Mouse (Mus musculus): ENCODE results near the gene F830045P16Rik. TPM values are rescaled to one million over a fixed set of nuclear protein-coding genes. Genes with fewer than 3 reads are reported as not detected.

The F830045P16Rik gene
- polyA plus RNA-seq, 1 experiment from 2014 or later = not detected

GRCm38 (mm10) chr2:129423741-129424140 lies 112.7 kb downstream of the F830045P16Rik start:
- Histone ChIP-seq H3K4me3 (no peak overlapping the region), H3K27me3 (no peaks in the 10 kb centered on the region), H3K9ac (no peak overlapping the region), H3K4me2 (no peak overlapping the region), H3K9me3 (no peaks in the 10 kb centered on the region), H3K36me3 (no peaks in the 10 kb centered on the region), H3K4me1 (replicated peaks) (no peaks in the 10 kb centered on the region), H3K27ac (replicated peaks) (no peak overlapping the region)
- ATAC-seq (ENCODE audit: low read depth) = no peak
- 49% methylated on average over 3 of the region's 3 CpGs for WGBS

DNA sequence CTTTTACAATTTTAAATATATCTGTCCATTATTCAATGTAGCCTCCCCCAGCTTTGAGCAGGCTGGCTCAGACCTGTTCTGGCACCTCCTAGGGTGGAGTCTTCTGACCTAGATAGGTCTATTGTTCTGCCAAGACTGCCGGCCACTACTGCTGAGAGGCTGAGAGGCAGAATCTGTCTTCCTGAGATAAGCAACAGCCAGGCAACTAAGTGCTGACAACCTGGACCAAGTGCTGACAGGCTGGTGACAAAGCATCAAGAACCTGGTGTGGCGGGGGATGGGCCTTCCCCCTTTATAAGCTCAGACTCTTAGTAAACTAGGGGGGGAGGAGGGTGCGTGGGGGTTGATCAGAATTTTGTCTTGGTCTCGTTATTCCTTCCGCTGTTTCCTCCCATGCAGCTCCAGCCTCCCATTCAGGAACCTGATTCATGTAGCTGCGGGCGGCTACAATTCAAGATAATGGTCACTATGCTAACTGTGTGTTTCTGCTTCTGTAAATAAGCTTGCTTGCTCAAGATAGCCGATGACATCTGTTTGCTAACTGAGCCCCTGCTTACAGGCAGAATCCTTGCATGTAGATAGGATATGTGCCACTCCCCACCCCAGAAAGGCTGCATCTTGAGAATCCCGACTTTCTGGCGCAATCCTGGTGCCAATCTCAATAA lies 115.4 kb downstream of the F830045P16Rik start:
- ATAC-seq (ENCODE audit: low read depth) = no peak
- no peak overlapping the region for H3K4me2 ChIP-seq
- H3K27me3 ChIP-seq = no peaks in the 10 kb centered on the region
- 91% methylated on average over 10 of the region's 10 CpGs for WGBS
- H3K9me3 ChIP-seq = no peaks in the 10 kb centered on the region
- H3K4me1 ChIP-seq (replicated peaks) = no peaks in the 10 kb centered on the region
- no peak overlapping the region for H3K9ac ChIP-seq
- H3K27ac ChIP-seq (replicated peaks) = no peak overlapping the region
- no peak overlapping the region for H3K4me3 ChIP-seq
- H3K36me3 ChIP-seq = no peaks in the 10 kb centered on the region

DNA sequence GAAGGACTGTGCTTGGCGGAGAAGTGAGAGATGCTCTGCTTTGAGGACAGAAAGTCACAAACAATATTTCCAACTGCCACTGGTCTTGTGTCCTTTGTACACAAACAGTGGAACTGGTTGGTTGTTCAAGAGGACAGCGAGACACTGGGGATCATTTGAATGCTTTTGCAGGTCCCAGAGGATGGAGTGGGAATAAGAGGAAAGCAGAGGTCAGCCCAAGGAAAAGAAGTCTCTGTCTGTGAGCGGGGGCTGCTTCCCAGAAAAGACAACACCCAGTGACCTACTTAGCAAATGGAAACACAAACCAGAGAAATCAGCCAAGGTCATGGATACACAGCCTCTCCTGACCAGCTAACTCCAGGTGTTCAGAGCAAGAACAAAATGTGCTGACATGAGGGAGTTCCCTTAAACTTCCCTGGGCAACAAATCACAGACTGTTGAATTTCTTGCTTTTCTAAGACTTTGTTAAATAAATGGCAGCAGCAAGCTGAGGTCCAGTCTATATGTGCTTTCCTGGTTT lies 117.0 kb downstream of the F830045P16Rik start:
- Histone ChIP-seq H3K9me3 (no peaks in the 10 kb centered on the region), H3K9ac (no peak overlapping the region), H3K4me3 (no peak overlapping the region), H3K4me2 (no peak overlapping the region), H3K27me3 (no peaks in the 10 kb centered on the region), H3K36me3 (no peaks in the 10 kb centered on the region), H3K27ac (replicated peaks) (no peak overlapping the region), H3K4me1 (replicated peaks) (no peaks in the 10 kb centered on the region)
- 83% methylated on average over 3 of the region's 3 CpGs for WGBS
- no peak for ATAC-seq (ENCODE audit: low read depth)

- WGBS = 80% methylated on average over 3 of the region's 3 CpGs
- ATAC-seq (ENCODE audit: low read depth) = no peak
- Histone ChIP-seq H3K9me3 (no peaks in the 10 kb centered on the region), H3K9ac (no peak overlapping the region), H3K4me2 (no peak overlapping the region), H3K27me3 (no peaks in the 10 kb centered on the region), H3K4me3 (no peak overlapping the region), H3K4me1 (replicated peaks) (no peaks in the 10 kb centered on the region), H3K27ac (replicated peaks) (no peak overlapping the region), H3K36me3 (no peaks in the 10 kb centered on the region)
Measured at GRCm38 (mm10) chr2:129414593-129414992, 121.8 kb downstream of the F830045P16Rik start.

DNA sequence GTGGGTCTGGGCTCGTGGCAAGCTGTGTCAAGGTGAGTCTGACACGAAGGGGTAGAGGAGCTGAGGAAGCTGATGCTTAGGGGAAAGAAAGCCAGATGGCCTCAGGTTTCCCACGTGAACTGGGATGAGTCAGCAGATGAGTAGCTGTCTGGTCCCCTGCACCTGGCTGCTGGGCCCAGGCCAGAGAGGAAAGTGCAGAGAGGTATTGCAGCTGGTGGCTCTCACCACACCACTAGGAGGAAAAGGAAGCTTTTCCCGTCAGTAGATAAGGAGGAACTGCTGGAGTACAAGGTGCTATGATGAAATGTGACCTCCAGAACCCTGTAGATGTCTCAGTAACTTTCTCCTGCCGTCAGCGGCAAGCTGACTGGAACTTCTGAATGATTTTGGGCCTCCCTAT lies 122.9 kb downstream of the F830045P16Rik start:
- ATAC-seq (ENCODE audit: low read depth) = no peak
- H3K4me3 ChIP-seq = no peak overlapping the region
- WGBS = 74% methylated on average over 6 of the region's 6 CpGs
- no peaks in the 10 kb centered on the region for H3K27me3 ChIP-seq
- H3K9me3 ChIP-seq = no peaks in the 10 kb centered on the region
- no peaks in the 10 kb centered on the region for H3K4me1 ChIP-seq (replicated peaks)
- H3K4me2 ChIP-seq = no peak overlapping the region
- H3K36me3 ChIP-seq = no peaks in the 10 kb centered on the region
- H3K9ac ChIP-seq = no peak overlapping the region
- H3K27ac ChIP-seq (replicated peaks) = no peak overlapping the region

DNA sequence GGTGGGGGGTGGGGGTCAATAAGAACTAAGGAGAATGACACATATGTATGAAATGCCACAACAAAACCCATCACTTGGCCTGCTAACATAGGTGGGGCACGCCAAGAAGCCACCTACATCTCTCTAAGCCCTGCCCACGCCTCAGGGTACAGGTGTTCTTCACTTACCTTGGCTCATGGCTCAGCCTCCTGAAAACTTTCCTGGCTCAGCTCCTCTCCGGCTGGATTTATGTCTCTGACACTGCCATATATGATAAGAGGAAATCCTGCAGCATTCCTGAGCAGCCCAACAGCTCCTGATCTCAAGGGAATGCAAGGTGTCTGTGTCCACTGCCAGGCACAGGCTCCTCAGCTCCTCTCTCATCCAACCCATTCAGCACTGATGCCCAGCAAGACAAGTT lies 124.8 kb downstream of the F830045P16Rik start:
- H3K4me1 ChIP-seq (replicated peaks) = no peaks in the 10 kb centered on the region
- no peaks in the 10 kb centered on the region for H3K36me3 ChIP-seq
- ATAC-seq (ENCODE audit: low read depth) = no peak
- no peak overlapping the region for H3K4me3 ChIP-seq
- no peaks in the 10 kb centered on the region for H3K27me3 ChIP-seq
- no peaks in the 10 kb centered on the region for H3K9me3 ChIP-seq
- H3K4me2 ChIP-seq = no peak overlapping the region
- H3K9ac ChIP-seq = no peak overlapping the region
- no peak overlapping the region for H3K27ac ChIP-seq (replicated peaks)
- WGBS = 80% methylated on average over 3 of the region's 3 CpGs

GRCm38 (mm10) chr2:129410344-129410743 lies 126.1 kb downstream of the F830045P16Rik start:
- no peak for ATAC-seq (ENCODE audit: low read depth)
- Histone ChIP-seq H3K4me2 (no peak overlapping the region), H3K9ac (no peak overlapping the region), H3K36me3 (no peaks in the 10 kb centered on the region), H3K4me3 (no peak overlapping the region), H3K27me3 (no peaks in the 10 kb centered on the region), H3K27ac (replicated peaks) (no peak overlapping the region), H3K9me3 (no peaks in the 10 kb centered on the region), H3K4me1 (replicated peaks) (no peaks in the 10 kb centered on the region)
- WGBS = 88% methylated on average over 7 of the region's 7 CpGs

GRCm38 (mm10) chr2:129408476-129408875 lies 127.9 kb downstream of the F830045P16Rik start:
- Histone ChIP-seq H3K9ac (no peak overlapping the region), H3K27ac (replicated peaks) (no peak overlapping the region), H3K4me3 (no peak overlapping the region), H3K4me1 (replicated peaks) (no peaks in the 10 kb centered on the region), H3K36me3 (no peaks in the 10 kb centered on the region), H3K9me3 (no peaks in the 10 kb centered on the region), H3K27me3 (no peaks in the 10 kb centered on the region), H3K4me2 (no peak overlapping the region)
- peak; percentile 75; the same call in 1 of the 2 replicates for ATAC-seq (ENCODE audit: low read depth)
- 23% methylated on average over 18 of the region's 18 CpGs for WGBS

Other genes starting within 250 kb of the F830045P16Rik start
- 10.0 and 13.1 TPM in 2 replicates for gene Ckap2l, start 239.4 kb downstream of the F830045P16Rik start, polyA plus RNA-seq (2015; fragmentation: Nextera tagmentation; extraction: Ambion mirVana)
- gene Il1a, start 226.6 kb downstream of the F830045P16Rik start, polyA plus RNA-seq (2015; fragmentation: Nextera tagmentation; extraction: Ambion mirVana) = 0.31 and 0.44 TPM in 2 replicates
- 0.24 TPM in 1 of 2 replicates, not detected in the other for gene Il1b, start 165.5 kb downstream of the F830045P16Rik start, polyA plus RNA-seq (2015; fragmentation: Nextera tagmentation; extraction: Ambion mirVana)
- 24.4 and 24.9 TPM in 2 replicates for gene Sirpa, start 56.2 kb upstream of the F830045P16Rik start, polyA plus RNA-seq (2015; fragmentation: Nextera tagmentation; extraction: Ambion mirVana)
- 17.7 and 26.2 TPM in 2 replicates for gene Pdyn, start 163.2 kb upstream of the F830045P16Rik start, polyA plus RNA-seq (2015; fragmentation: Nextera tagmentation; extraction: Ambion mirVana)